Mouse (Mus musculus): ENCODE measurements around the gene Lgr6. TPM values are rescaled to one million over a fixed set of nuclear protein-coding genes. Genes with fewer than 3 reads are reported as not detected.

Lgr6 gene
- polyA plus RNA-seq, 1 experiment: 0.06 TPM

DNA sequence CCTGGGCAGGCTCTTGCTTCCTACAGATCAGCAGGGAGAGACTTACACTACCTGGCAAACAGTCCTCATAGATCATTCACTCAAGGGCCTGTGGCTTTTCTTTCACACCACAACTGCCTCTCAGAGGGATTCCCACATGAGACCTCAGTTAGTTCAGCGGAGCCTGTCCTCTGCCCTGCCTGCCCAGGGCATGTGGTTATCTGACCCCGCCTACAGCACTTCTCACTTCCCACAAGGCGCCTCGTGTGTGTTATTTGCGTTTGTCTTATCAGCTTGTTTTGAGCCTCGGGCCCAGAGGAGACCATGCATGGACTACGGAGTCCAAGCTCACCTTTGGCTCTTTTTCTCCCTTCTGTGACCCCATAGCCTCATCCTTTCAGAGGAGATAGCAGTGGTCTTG is 9.9 kb downstream of the Lgr6 start:
- TF ChIP-seq CTCF (IDR thresholded peaks at IDR 0.05; ENCODE audit: extremely low read depth, insufficient read length, insufficient replicate concordance, low read depth, low read length) (no peak), POLR2A (IDR thresholded peaks at IDR 0.05; ENCODE audit: low read depth, low read length) (no peak)
- H3K4me3 ChIP-seq (ENCODE audit: low read depth, low read length): no peak overlapping the region
- no peaks in the 10 kb centered on the region for H3K4me1 ChIP-seq (ENCODE audit: control insufficient read depth, insufficient read depth, insufficient read length, low read length)
- 13% methylated on average over 7 of the region's 7 CpGs for WGBS
- no peaks in the 10 kb centered on the region for H3K27me3 ChIP-seq (ENCODE audit: control insufficient read depth, insufficient read depth, low read length)
- H3K36me3 ChIP-seq (ENCODE audit: control insufficient read depth, insufficient read depth, low read length): no peaks in the 10 kb centered on the region
- H3K27ac ChIP-seq (ENCODE audit: insufficient read depth, low read depth, low read length): no peak overlapping the region

DNA sequence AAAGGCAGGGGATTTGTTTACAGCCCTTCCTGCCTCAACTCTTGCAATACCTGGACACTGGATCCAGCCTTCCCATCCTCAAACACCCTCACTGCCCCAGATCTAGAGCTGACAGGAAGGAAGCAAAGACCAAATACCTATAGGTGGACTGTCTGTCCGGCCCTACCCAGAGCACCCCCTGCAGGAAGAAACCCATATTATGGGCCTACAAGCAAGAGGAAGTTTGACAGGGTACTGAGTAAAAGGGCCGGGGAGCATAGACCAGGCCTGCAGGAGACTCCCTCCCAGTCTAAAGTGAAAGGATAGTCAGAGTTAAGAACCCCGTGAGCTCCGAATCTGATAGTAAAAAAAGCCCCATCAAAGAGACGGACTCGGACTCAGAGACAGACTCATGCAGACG is 10.4 kb downstream of the Lgr6 start:
- 61% methylated on average over 7 of the region's 7 CpGs for WGBS
- TF ChIP-seq CTCF (IDR thresholded peaks at IDR 0.05; ENCODE audit: extremely low read depth, insufficient read length, insufficient replicate concordance, low read depth, low read length) (no peak), POLR2A (IDR thresholded peaks at IDR 0.05; ENCODE audit: low read depth, low read length) (no peak)
- Histone ChIP-seq H3K4me3 (ENCODE audit: low read depth, low read length) (no peak overlapping the region), H3K27me3 (ENCODE audit: control insufficient read depth, insufficient read depth, low read length) (no peaks in the 10 kb centered on the region), H3K36me3 (ENCODE audit: control insufficient read depth, insufficient read depth, low read length) (no peaks in the 10 kb centered on the region), H3K27ac (ENCODE audit: insufficient read depth, low read depth, low read length) (no peak overlapping the region), H3K4me1 (ENCODE audit: control insufficient read depth, insufficient read depth, insufficient read length, low read length) (no peaks in the 10 kb centered on the region)

DNA sequence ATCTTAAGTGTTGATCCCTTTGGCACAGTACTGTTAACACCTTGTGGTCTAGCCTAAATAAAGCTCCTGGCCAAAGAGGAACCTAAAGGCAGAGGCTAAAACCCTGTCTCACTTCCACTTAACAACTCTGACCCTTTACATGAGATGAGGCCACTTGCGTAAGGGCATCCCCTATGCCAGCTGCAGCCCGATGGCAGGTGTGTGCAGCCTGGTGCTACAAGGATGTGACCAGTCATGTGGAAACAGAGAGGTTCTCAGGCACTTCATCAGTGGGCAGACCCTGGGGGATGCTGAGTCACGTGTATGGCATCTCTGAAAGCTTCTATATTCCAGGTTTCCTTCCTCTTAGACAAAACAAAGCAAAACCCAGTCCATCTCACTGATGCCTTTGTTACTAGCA is 14.2 kb downstream of the Lgr6 start:
- no peak overlapping the region for H3K4me3 ChIP-seq (ENCODE audit: low read depth, low read length)
- no peak for TF ChIP-seq CTCF (IDR thresholded peaks at IDR 0.05; ENCODE audit: extremely low read depth, insufficient read length, insufficient replicate concordance, low read depth, low read length)
- 63% methylated on average over 3 of the region's 3 CpGs for WGBS
- H3K36me3 ChIP-seq (ENCODE audit: control insufficient read depth, insufficient read depth, low read length): no peaks in the 10 kb centered on the region
- H3K27me3 ChIP-seq (ENCODE audit: control insufficient read depth, insufficient read depth, low read length): peaks cover 2% of the 10 kb centered on the region; the same call in 1 of the 2 replicates
- H3K27ac ChIP-seq (ENCODE audit: insufficient read depth, low read depth, low read length): no peak overlapping the region
- no peaks in the 10 kb centered on the region for H3K4me1 ChIP-seq (ENCODE audit: control insufficient read depth, insufficient read depth, insufficient read length, low read length)

DNA sequence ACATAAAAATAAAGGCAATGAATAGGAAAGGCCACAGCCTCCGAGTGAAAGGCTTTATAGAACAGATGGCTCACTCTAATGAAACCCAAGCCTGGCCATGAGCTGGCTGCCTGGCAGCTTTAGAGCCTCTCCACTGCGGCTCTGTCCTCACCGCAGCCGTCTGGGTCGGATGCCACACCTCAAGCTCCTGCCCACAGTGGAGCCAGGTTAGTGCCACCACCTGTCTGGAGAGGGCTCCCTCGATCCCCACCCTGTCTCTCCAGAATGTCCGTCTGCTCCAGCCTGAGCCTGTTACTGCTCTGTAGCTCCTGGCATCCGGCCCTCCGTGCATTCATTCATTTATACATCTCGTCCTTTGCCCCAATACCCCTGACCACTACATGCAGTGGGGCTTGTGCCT is 15.4 kb downstream of the Lgr6 start:
- 67% methylated on average over 10 of the region's 10 CpGs for WGBS
- peaks cover 2% of the 10 kb centered on the region for H3K27me3 ChIP-seq (ENCODE audit: control insufficient read depth, insufficient read depth, low read length)
- H3K36me3 ChIP-seq (ENCODE audit: control insufficient read depth, insufficient read depth, low read length): no peaks in the 10 kb centered on the region
- no peak overlapping the region for H3K4me3 ChIP-seq (ENCODE audit: low read depth, low read length)
- TF ChIP-seq POLR2A (IDR thresholded peaks at IDR 0.05; ENCODE audit: low read depth, low read length) (no peak), CTCF (IDR thresholded peaks at IDR 0.05; ENCODE audit: extremely low read depth, insufficient read length, insufficient replicate concordance, low read depth, low read length) (no peak)
- no peak overlapping the region for H3K27ac ChIP-seq (ENCODE audit: insufficient read depth, low read depth, low read length)
- H3K4me1 ChIP-seq (ENCODE audit: control insufficient read depth, insufficient read depth, insufficient read length, low read length): no peaks in the 10 kb centered on the region

DNA sequence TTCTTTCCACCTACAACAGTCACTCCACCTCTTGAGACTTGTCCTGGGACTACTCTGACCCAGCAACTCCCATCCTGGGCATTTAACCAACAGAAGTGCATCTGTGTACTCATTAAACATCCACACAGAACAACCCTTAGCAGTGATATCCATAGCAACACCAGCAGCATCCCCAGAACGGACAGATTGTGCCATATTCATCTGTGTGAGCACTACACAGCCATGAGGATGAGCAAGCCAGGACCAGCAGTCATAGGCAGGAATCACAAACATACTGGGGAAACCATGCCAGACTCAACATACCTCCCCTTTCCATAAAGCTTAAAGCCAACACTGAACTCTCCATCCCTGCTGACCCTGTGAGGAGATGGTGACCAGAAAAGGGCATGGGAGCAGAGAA is 17.7 kb downstream of the Lgr6 start:
- WGBS: 38% methylated on average over 1 of the region's 1 CpGs
- Histone ChIP-seq H3K4me3 (ENCODE audit: low read depth, low read length) (no peak overlapping the region), H3K4me1 (ENCODE audit: control insufficient read depth, insufficient read depth, insufficient read length, low read length) (no peaks in the 10 kb centered on the region), H3K27ac (ENCODE audit: insufficient read depth, low read depth, low read length) (no peak overlapping the region), H3K36me3 (ENCODE audit: control insufficient read depth, insufficient read depth, low read length) (no peaks in the 10 kb centered on the region), H3K27me3 (ENCODE audit: control insufficient read depth, insufficient read depth, low read length) (peaks cover 2% of the 10 kb centered on the region)
- TF ChIP-seq POLR2A (IDR thresholded peaks at IDR 0.05; ENCODE audit: low read depth, low read length) (no peak), CTCF (IDR thresholded peaks at IDR 0.05; ENCODE audit: extremely low read depth, insufficient read length, insufficient replicate concordance, low read depth, low read length) (no peak)

DNA sequence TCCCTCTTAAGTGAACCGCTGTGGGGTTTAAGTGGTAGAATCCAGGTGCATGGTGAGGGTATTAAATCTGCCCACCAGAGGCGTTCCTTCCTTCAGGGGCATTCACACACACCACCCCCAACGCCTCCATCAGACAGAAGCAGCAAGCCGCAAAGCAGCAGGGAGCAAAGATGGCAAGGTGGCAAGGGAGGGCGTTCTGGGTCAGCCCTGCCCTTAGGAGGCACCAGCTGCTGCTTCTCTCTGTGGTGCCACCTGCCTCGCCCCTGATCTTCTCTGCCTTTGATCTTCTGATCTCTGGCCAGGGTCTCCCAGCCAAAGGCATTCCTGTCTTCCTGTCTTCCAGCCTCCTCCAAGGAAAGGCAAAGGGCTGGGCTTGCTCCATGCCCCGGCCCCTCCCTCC is 19.1 kb downstream of the Lgr6 start:
- Histone ChIP-seq H3K4me1 (ENCODE audit: control insufficient read depth, insufficient read depth, insufficient read length, low read length) (no peaks in the 10 kb centered on the region), H3K4me3 (ENCODE audit: low read depth, low read length) (no peak overlapping the region), H3K36me3 (ENCODE audit: control insufficient read depth, insufficient read depth, low read length) (no peaks in the 10 kb centered on the region), H3K27me3 (ENCODE audit: control insufficient read depth, insufficient read depth, low read length) (peaks cover 2% of the 10 kb centered on the region), H3K27ac (ENCODE audit: insufficient read depth, low read depth, low read length) (no peak overlapping the region)
- WGBS: 25% methylated on average over 7 of the region's 7 CpGs
- TF ChIP-seq POLR2A (IDR thresholded peaks at IDR 0.05; ENCODE audit: low read depth, low read length): no peak
- TF ChIP-seq CTCF (IDR thresholded peaks at IDR 0.05; ENCODE audit: extremely low read depth, insufficient read length, insufficient replicate concordance, low read depth, low read length): no peak

DNA sequence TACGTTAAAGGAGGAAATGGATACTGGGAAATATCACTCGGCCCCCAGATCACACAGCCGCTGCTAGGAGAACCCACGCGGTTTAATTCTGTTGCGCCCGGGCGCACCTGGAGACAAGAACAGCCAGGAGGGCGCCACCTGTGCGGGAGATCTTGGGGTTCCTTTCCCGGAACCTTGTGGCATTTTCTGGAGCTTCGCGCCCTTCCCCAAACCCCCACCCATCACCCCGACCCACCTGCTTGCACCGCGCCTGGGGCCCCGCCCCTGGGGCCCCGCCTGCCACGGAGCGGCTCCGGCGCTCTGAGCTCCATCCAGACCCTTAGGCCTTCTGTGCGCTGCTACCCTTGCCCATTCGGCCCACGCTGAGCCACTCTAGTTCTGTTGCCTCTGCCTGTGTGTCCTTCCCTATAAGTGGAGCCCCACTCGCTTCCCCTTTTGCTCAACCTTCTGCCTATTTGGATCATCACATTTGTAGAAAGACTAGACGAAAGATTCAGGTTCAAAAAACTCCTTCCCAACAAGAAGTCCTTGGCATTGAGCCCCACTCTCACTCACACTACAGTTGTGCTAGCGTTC is 19.7 kb downstream of the Lgr6 start:
- 10% methylated on average over 27 of the region's 28 CpGs for WGBS

More for the DNA sequence above, 19.7 kb downstream of the Lgr6 start:
- Histone ChIP-seq H3K4me1 (ENCODE audit: control insufficient read depth, insufficient read depth, insufficient read length, low read length) (no peaks in the 10 kb centered on the region), H3K27me3 (ENCODE audit: control insufficient read depth, insufficient read depth, low read length) (peaks cover 2% of the 10 kb centered on the region), H3K27ac (ENCODE audit: insufficient read depth, low read depth, low read length) (no peak overlapping the region), H3K4me3 (ENCODE audit: low read depth, low read length) (no peak overlapping the region), H3K36me3 (ENCODE audit: control insufficient read depth, insufficient read depth, low read length) (no peaks in the 10 kb centered on the region)
- TF ChIP-seq POLR2A (IDR thresholded peaks at IDR 0.05; ENCODE audit: low read depth, low read length): no peak
- no peak for TF ChIP-seq CTCF (IDR thresholded peaks at IDR 0.05; ENCODE audit: extremely low read depth, insufficient read length, insufficient replicate concordance, low read depth, low read length)
